Mouse (Mus musculus) right cerebral cortex, postnatal 4 days (tissue): ENCODE measurements at regions not wholly inside any gene's neighbourhood (a gene's known extent, or its start where the extent isn't known, plus 50 kb on each side); places are given as distances from the start of the nearest gene placed in this dataset.

Source experiments
- DNase-seq: peaks from one replicate; pipeline ENCODE4 v3.0.0-alpha.2; 2022

DNA sequence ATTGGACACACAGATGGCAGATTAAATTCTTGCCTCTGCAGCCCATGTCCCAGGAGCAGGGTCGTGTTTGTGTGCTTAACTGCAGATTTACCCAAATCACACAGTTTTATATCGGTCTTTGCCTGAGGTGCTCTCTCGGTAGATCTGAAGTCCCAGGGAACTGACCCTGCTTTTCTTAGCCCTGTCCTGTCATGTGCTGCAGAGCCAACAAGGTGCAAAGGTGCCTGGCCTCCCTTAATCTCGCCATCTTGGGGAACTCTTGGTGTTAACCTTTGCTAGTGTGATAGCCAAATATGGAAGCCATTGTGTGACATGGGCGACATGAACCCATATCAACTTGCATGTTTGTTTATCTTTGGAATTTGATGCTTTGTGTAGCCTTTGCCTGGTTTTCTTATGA, 107.1 kb upstream of the Lyplal1 start:
- DNase-seq = no peak

DNA sequence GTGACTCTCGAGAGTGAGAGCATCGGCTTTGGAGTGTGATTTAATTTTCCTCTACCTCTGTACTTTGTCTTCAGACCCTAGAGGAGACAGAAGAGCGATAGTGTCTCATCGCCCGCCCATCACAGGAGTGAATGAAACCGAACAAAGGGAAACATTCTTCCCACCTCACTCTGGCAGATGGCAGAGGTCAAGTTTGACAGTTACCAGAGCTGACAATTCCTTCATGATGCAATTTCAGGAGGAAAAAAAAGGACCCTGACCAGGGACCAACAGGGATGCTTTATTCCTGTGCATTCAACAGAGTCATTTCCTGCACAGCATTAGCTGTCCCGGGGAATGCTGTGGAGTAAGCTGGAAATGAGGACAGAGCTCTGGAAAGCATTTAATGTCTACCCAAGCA, 106.3 kb upstream of the Lyplal1 start:
- DNase-seq = no peak

DNA sequence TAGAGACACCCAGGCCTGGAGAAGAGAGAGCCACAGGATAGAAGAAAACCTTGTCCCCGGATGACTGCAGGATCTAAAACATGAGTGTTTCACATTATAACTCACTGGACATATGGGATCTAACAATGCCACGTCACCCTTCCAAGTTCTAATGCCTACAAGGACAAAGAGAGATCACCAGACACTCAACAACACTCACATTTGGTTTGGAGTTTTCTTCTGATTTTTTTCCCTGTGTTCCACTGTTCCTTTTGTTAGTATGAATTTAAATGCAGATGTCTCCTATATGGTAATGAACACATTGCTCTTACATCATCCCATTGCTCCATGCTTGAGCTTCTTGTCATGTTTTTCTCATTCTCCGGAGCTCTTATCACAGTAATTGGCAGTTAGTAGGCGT, 101.9 kb upstream of the Lyplal1 start:
- DNase-seq = no peak

DNA sequence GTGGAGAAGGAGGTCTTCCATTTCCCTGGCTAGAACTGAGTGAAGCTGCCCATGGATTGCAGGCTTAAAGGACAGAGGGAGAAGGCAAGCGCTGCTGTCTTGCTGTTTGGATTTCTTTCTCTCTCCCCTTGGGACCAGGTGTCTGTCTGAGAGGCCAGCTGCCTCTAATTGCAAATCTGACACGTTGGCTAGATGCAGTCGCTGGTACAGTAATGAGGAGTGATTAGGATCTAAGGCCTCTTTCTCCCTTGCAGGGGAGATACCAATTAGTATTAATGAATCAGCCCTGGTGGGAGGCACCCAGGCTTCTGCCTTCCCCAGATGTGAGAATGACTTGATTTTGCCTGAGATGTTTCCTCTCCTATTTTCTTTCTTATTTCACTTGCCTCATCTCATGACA, 100.1 kb upstream of the Lyplal1 start:
- no peak for DNase-seq

DNA sequence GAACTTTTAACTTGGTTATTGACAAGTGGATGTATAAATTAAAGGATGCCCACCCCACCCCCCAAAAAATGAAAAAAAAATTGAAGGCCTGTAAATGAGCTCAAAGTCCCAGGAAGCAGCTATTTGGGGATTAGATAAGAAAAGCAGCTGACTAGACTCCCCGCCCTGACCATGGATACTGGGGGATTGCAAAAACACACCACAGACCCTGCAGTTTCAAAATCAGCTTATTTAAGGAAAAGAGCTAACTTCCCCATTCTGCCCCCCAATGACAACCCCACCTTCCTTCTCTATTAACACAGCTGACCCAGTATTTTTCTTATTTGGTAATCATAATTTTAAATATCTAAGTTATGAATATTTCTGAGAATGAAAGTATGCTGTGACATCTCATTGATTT, 87.0 kb upstream of the Lyplal1 start:
- DNase-seq = no peak

DNA sequence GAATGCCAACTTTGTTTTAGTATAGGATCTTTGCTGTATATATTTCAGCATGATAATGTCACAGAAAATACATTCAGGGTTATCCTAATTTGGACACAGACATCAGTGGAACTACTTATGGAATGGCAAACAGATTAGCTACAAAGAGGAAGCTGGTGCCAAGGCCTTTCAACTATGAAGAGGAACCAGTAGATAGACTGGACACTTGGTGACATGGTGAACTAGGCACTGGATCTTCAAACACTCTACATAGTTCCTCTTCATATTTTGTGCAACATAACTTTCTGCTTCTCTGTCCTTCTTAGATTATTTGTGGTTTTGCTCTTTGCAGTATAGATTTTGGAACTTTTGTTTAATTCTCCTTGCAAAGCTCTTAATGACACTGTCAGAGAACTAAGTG, 85.4 kb upstream of the Lyplal1 start:
- DNase-seq = no peak

DNA sequence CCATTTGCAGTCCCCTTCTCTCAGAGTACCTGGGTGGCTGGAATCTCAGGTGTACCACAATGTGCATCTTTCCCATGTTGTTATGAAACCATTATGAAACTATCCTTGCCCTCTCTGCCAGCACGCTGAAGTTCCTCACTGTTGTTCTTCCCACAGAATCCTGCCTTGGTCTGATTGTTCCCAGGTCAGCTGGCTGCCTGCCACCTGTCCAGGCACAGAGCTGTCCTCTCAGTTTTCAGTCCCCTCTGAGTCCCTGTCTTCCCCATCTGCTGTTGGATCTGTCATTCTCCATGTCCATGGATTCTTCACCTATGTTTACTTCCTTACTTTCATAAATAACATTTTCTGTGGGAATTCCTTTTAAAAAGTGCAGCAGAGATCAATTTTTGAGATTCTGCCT, 81.3 kb upstream of the Lyplal1 start:
- no peak for DNase-seq

DNA sequence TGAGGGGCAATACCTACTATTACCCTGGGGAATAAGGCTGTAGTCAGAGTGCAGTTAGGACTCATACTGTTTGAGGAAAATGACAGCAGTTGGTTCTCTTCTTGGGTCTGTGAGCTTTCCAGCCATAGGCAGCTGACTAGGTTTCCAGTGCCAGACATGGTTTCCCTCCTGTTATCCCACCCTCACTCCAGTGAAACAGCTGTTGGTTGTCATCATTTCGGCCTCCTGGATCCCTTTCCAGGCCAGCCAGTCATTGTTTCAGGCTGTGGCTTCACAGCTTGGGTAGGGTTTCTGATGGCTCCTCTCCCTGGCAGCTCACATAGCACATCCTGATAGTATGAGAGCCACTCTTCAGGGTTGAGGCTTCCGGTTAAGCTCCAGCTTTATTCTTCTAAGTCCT, 79.9 kb upstream of the Lyplal1 start:
- DNase-seq = no peak

DNA sequence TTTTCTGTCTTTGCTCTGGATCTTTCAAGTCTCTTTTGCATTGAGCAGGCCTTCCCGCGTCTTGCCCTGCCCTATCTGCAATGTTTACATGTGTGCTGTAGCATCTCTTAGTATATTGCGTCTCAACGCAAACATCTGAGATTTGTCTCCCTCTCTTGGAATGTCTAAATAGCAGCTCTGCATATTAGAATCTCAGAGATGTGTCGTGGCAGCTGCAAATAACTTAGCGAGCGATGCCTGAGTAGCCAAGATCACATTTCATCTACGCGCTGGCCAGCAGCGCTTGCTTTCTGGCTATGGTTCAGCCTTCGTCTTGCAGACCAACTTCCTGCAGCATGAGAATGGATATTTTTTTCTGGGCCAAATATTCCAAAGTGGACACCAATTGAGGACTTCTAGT, 72.3 kb upstream of the Lyplal1 start:
- no peak for DNase-seq

DNA sequence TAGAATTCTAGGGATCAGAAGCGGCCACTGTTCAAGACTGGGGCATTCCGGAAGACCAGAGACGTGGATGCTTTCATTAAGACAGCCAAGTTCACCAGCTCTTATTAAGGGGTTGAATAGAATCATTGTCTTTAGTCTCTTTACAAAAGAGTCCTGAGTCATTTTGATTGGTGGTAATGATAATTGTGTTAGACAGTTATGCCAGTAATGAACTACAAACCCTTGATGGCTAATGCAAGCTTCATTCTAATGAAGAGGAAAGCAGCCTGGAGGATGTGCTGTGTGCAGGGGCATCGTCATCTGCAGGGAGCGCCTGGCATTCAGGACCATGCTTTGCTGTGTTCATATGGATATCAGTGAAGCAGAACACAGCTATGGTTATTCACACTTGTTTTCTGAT, 70.3 kb upstream of the Lyplal1 start:
- no peak for DNase-seq

DNA sequence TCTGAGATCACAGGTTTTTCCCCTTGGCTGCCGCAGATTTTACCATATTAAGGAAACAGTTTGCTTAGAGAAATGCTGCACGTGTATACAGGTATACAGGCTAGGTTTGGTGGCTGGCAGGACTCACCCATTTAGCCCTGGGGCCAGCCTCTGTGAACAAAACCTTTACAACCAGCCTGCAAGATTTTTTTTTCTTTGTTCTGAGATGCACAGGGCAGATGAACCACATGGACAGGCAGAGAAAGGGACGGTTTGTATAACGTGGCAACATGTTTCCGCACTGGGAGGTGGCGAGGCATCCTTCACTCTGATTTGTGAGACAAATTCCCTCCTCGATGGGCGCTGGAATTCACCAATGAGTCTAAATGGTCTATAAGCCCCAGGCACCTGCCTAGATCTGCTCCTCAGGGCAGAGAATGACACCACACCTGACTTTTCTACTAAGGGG, 66.1 kb upstream of the Lyplal1 start:
- DNase-seq = no peak

DNA sequence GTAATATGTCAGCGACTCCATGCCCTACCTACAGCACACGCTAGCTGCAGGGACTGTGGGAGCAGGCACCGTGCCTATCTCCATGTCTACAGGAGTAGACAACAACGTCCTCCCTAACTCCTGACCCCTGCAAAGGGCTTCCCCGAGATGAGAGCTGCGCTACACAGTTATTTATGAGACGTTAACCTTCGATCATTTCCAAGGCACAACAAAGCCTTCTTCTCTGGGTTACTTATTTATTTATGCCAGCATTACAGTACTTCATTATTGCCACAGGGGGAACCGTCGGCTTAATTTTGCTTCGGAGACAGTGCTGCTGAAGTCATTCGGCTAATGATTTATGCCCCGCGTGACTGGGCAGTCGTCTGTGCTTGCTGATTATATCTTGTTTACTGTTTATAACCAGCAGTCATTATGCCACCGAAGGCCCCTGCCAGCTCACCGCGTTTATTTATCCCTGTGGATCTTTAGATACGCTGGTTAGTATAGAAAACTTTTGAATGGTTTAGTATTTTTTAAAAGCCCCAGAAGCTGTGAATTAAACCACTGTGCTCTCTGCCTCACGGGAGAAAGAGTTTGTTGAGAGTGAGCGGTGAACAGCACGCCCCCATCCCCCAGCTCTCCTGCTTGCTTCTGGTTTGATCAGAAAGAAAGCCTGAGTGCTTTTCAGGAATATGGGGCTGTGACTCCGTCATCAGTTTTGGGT, 65.5 kb upstream of the Lyplal1 start:
- peak; percentile 32 for DNase-seq

DNA sequence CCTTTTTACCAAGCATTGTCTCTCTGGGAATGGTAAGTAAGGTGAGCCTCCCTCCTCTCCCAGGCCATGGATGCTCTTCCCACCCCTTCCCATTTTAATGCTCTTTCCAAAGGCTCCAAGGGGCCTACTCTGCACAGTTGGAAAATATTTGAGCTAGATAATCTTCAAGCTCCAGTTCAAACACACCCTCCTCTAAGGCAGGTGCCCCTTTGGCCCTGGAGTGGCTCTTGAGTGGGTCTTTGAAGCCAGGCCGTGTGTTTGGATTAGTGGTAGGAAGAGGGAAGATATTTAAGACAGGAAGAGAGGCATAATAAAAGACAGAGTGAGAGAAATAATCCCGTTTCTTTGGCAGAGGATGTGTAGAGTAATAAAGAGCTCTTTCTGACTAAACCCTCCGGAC, 59.9 kb upstream of the Lyplal1 start:
- DNase-seq = no peak

DNA sequence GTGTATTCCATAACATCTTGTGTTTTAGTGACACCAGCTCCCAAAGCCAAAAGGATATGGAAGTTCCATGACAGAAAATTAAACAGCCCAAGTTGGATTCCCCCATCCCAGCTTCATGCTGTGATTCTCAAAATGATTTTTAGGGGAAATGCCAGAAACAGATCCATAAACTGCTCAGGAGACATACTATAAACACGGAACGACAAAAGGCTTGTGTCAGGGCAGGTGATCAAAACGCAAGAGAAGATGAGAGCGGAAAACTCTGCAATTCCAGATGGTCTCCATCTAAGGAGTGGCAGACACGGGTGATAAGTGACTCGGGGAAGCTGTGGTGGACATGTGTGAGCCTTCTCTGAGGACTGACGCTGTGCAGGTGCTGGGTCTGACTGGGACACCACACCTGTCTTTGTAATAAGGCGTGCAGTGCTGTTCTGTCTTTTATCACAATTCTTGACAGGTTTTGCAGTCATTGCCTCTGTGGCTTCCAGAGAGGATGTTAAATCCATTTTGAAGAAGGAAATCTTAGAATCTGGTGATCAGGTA, 56.4 kb upstream of the Lyplal1 start:
- no peak for DNase-seq

DNA sequence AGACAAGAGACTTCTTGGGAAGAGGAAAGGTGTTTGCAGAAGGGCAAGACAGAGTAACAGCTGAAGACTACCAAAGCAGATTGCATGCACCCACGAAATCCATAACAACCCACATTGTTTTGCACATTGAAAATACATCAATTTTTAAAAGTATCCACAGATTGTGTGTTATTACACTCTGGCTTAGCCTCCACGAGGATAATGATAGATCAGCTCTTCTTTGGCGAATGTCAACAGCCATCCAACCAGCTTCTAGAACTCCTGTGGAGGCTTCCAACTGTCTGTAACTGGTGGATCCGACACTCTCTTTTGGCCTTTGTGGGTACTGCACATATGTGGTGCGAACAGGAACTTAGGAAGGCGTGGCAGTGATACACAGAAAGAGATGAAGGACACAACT, 54.6 kb upstream of the Lyplal1 start:
- no peak for DNase-seq
